ENCODE assay signal across 25 mouse cellular contexts in the genomic region with DNA sequence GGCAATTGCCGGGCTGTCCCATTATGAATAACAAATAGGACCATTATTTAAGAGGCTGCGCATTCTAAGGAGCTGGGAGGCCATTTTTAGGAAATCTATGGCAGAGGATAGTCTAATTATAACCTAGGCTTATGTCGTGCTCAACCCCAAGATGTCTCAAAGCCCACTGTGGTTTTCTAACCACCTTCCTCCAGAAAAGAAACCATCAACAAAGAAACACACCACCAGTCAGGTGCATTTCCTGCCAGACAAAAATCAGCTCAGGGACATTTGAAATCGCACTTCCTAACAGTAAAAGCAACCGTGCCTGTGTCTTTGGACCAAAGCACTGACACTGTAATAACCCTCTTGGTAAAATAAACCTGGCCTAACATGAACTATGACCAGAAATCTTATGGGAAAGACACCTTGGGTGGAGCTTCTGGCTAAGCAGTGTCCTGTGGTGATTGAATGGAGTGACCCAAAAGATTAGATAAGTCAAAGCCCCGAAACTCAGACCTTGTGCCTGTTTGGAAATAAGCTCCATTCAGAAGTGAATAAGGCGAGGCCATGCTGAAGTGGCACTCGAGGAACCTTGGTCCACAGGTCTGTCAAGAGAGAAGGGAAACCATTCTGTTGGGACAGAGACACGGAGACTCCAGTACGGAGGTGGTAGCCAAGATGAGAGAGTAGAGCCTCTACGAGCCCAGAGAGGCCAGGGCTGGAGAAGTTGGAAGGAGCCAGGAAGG.
A peak's percentile ranks its signal among the peaks of the same experiment; 100 is the strongest.
DNase-seq lines count a peak whose midpoint lies in the region; ATAC-seq and TF ChIP-seq lines count a peak whose summit lies in the region.
"Had no signal": no experiment of that assay in that cellular context is flagged by ENCODE, and none has a peak within 500 bp of the region (broad histone marks: within the 10 kb centered on the region; RNA-seq: fewer than 3 reads in every experiment).

No protein-coding gene starts in this region.

- TF ChIP-seq EP300 in heart, postnatal 0 days (IDR thresholded peaks at IDR 0.05; ENCODE audit: low read depth), result no peak

- H3K9ac ChIP-seq in heart, embryonic 11.5 days (ENCODE audit: low read depth, low read length), result no peak overlapping the region
- no peak overlapping the region for H3K9ac ChIP-seq in heart, postnatal 0 days (replicated peaks; ENCODE audit: low read depth, low read length)
- H3K9ac ChIP-seq: hindbrain, embryonic 15.5 days; limb, embryonic 15.5 days; liver, embryonic 14.5 days; neural tube, embryonic 12.5 days had no signal

- 73% methylated on average over 11 of the region's 11 CpGs for WGBS in heart, embryonic 11.5 days (ENCODE audit: insufficient replicate concordance)
- 72% methylated on average over 11 of the region's 11 CpGs for WGBS in heart, postnatal 0 days
- WGBS in spleen, adult 2 months, result 51% methylated on average over 11 of the region's 11 CpGs

- no peak overlapping the region for H3K4me2 ChIP-seq in heart, embryonic 11.5 days
- no peak overlapping the region for H3K4me2 ChIP-seq in heart, postnatal 0 days (ENCODE audit: low read depth, low read length)
- H3K4me2 ChIP-seq: hindbrain, embryonic 15.5 days; limb, embryonic 15.5 days; neural tube, embryonic 12.5 days had no signal

- no peaks in the 10 kb centered on the region for H3K9me3 ChIP-seq in heart, embryonic 11.5 days (replicated peaks; ENCODE audit: control insufficient read depth, low read length)
- H3K9me3 ChIP-seq in heart, postnatal 0 days (replicated peaks; ENCODE audit: control insufficient read depth, low read length), result no peaks in the 10 kb centered on the region
- H3K9me3 ChIP-seq: hindbrain, embryonic 15.5 days; limb, embryonic 15.5 days; neural tube, embryonic 12.5 days had no signal

- intact Hi-C loops in heart, postnatal 10 days (cut with DNase I), result loop anchor here (5.0 to 10.0 kb wide), 2 partner anchors 529 to 1137 kb away; no protein-coding TSS in a partner anchor
- intact Hi-C loops in heart, postnatal 36 days (cut with DNase I), result loop anchor here (5.0 kb wide), 1 partner anchor 299 kb away; no protein-coding TSS in a partner anchor

- peak overlapping the region; percentile 81 for H3K27ac ChIP-seq in heart, embryonic 11.5 days (ENCODE audit: low read depth, low read length)
- H3K27ac ChIP-seq in heart, postnatal 0 days (ENCODE audit: low read depth), result 0 out of 2 replicates have a peak overlapping the region, but pooled peaks have one; percentile 93
- H3K27ac ChIP-seq in spleen, adult 2 months (ENCODE audit: insufficient read depth, low read length), result peak overlapping the region; percentile 47
- H3K27ac ChIP-seq: hindbrain, embryonic 15.5 days; kidney, postnatal 0 days; left cerebral cortex, adult 2 months; limb, embryonic 15.5 days; liver, embryonic 14.5 days; neural tube, embryonic 12.5 days had no signal

- no peaks in the 10 kb centered on the region for H3K27me3 ChIP-seq in heart, embryonic 11.5 days (ENCODE audit: control insufficient read depth, insufficient read depth, low read length)
- H3K27me3 ChIP-seq in heart, postnatal 0 days (ENCODE audit: control insufficient read depth, insufficient read depth, low read length), result no peaks in the 10 kb centered on the region
- H3K27me3 ChIP-seq in spleen, adult 2 months (ENCODE audit: control insufficient read depth, insufficient read depth, low read length), result no peaks in the 10 kb centered on the region
- H3K27me3 ChIP-seq: hindbrain, embryonic 15.5 days; limb, embryonic 15.5 days; neural tube, embryonic 12.5 days had no signal

- no peak for TF ChIP-seq POLR2A in spleen, adult 2 months (IDR thresholded peaks at IDR 0.05; ENCODE audit: low read depth, low read length)

- TF ChIP-seq CTCF in heart, postnatal 0 days (IDR thresholded peaks at IDR 0.05; ENCODE audit: low read depth), result no peak
- no peak for TF ChIP-seq CTCF in spleen, adult 2 months (IDR thresholded peaks at IDR 0.05; ENCODE audit: extremely low read depth, insufficient read depth, insufficient read length, insufficient replicate concordance)

- no peaks in the 10 kb centered on the region for H3K36me3 ChIP-seq in heart, embryonic 11.5 days (ENCODE audit: control insufficient read depth, insufficient read depth, low read length)
- no peaks in the 10 kb centered on the region for H3K36me3 ChIP-seq in heart, postnatal 0 days (replicated peaks; ENCODE audit: control insufficient read depth, insufficient read depth, low read length)
- no peaks in the 10 kb centered on the region for H3K36me3 ChIP-seq in spleen, adult 2 months (ENCODE audit: control insufficient read depth, insufficient read depth, low read length)
- H3K36me3 ChIP-seq: hindbrain, embryonic 15.5 days; limb, embryonic 15.5 days; neural tube, embryonic 12.5 days had no signal

- no peak for DNase-seq in heart, postnatal 10 days
- DNase-seq in heart, postnatal 0 days (ENCODE audit: low spot score), result no peak
- DNase-seq in heart, postnatal 36 days, result no peak
- peak in 1 of 2 experiments; percentile 42 for DNase-seq in spleen, adult 2 months (ENCODE audit: low read depth in 1 of 2, low spot score in 2 of 2)
- DNase-seq in spleen, adult 12 weeks (ENCODE audit: low spot score), result no peak
- DNase-seq in gastrocnemius, adult 8-10 months (ENCODE audit: low spot score in 2 of 2), result no peak
- DNase-seq: adrenal gland, postnatal 25 days; cerebellum, adult 8-10 months; cerebellum, postnatal 36 days; gastrocnemius, postnatal 10 days; kidney, adult 2 months; layer of hippocampus, adult 9-11 months; left cerebral cortex, postnatal 4 days; midbrain, embryonic 14.5 days; right cerebral cortex, postnatal 14 days; spleen, adult 18-20 months; thymus, adult 18-20 months had no signal

- peaks cover 56% of the 10 kb centered on the region for H3K4me1 ChIP-seq in heart, embryonic 11.5 days (ENCODE audit: control insufficient read depth, insufficient read depth, low read length)
- H3K4me1 ChIP-seq in heart, postnatal 0 days (ENCODE audit: control insufficient read depth, insufficient read depth), result peaks cover 28% of the 10 kb centered on the region
- peaks cover 17% of the 10 kb centered on the region; the same call in 1 of the 2 replicates for H3K4me1 ChIP-seq in spleen, adult 2 months (ENCODE audit: control insufficient read depth, insufficient read depth, insufficient read length)
- H3K4me1 ChIP-seq: hindbrain, embryonic 15.5 days; limb, embryonic 15.5 days had no signal

- ATAC-seq in heart, embryonic 11.5 days (replicated peaks; ENCODE audit: insufficient number of reproducible peaks, low FRiP score, low TSS enrichment), result no peak
- no peak for ATAC-seq in heart, postnatal 0 days (ENCODE audit: insufficient read depth, low read depth)
- ATAC-seq: forebrain, embryonic 14.5 days had no signal

- H3K4me3 ChIP-seq in heart, embryonic 11.5 days (ENCODE audit: low read depth, low read length), result no peak overlapping the region
- no peak overlapping the region for H3K4me3 ChIP-seq in heart, postnatal 0 days (ENCODE audit: low read depth, low read length)
- H3K4me3 ChIP-seq in spleen, adult 2 months (ENCODE audit: extremely low read depth, insufficient read depth, insufficient read length), result no peak overlapping the region
- H3K4me3 ChIP-seq: hindbrain, embryonic 15.5 days; left cerebral cortex, adult 2 months; limb, embryonic 15.5 days; neural tube, embryonic 12.5 days had no signal
